Mouse (Mus musculus): ENCODE measurements around the gene Bms1.

DNA sequence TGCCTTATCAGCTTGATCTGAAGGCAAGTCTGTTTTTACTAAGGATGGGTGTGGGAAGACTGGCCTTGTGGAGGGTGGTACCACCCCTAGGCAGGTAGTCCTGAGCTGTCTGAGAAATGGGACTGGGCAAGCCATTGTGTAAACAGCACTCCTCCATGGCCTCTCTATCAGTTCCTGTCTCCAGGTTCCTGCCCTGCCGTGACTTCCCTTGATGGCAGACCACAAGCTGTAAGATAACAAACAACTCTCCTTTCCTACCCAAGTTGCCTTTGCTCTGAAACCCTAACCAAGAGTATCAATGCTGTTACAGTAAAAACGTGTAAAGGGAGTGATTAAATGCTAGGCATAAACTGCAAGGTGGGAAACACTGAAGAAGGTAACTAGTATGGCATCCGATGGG is 38.6 kb downstream of the Bms1 start:
- no peak for TF ChIP-seq POLR2A (IDR thresholded peaks at IDR 0.05; ENCODE audit: borderline replicate concordance, extremely low read depth, low read depth, low read length)
- TF ChIP-seq CTCF (IDR thresholded peaks at IDR 0.05; ENCODE audit: insufficient read depth, low read length) = no peak

Data from lung, adult 2 months (tissue).